Mouse (Mus musculus) liver, adult 2 months (tissue): ENCODE results near the gene Ldlrad3. TPM values are rescaled to one million over a fixed set of nuclear protein-coding genes. Genes with fewer than 3 reads are reported as not detected.

ENCODE experiments used
- DNase-seq: peaks from one replicate; pipeline ENCODE4 v3.0.0-alpha.2; 2011; ENCODE audit warnings: low read depth, low spot score; ENCODE audit errors: extremely low read depth
- H3K27ac ChIP-seq: fragments of 200-500 bp; replicated peaks from 2 replicates; pipeline ENCODE4 v1.5.1; 2012; ENCODE audit warnings: low read depth, mild to moderate bottlenecking, control low read depth, inconsistent platforms, low read length; ENCODE audit not compliant: insufficient read depth
- H3K27me3 ChIP-seq: fragments of 200-500 bp; 2 replicates; pipeline ENCODE4 v1.6.1; 2012; ENCODE audit warnings: mild to moderate bottlenecking, moderate library complexity, low read length, inconsistent platforms; ENCODE audit not compliant: control insufficient read depth, insufficient read depth
- H3K36me3 ChIP-seq: fragments of 200-500 bp; 2 replicates; pipeline ENCODE4 v1.6.1; 2012; ENCODE audit warnings: low read length, inconsistent platforms; ENCODE audit not compliant: control insufficient read depth, insufficient read depth
- H3K4me1 ChIP-seq: fragments of 200-500 bp; 2 replicates; pipeline ENCODE4 v1.6.1; 2011; ENCODE audit warnings: low read length; ENCODE audit not compliant: control insufficient read depth, insufficient read depth
- H3K4me3 ChIP-seq: fragments of 200-500 bp; 2 replicates; pipeline ENCODE4 v1.5.1; 2011; ENCODE audit warnings: low read depth, mild to moderate bottlenecking, control low read depth, low read length, moderate library complexity; ENCODE audit not compliant: insufficient read depth
- H3K79me2 ChIP-seq: fragments of 200-500 bp; 2 replicates; pipeline ENCODE4 v1.6.1; 2012; ENCODE audit warnings: inconsistent platforms, mild to moderate bottlenecking, low read length, moderate library complexity; ENCODE audit not compliant: control insufficient read depth, insufficient read depth
- H3K9ac ChIP-seq: fragments of 200-500 bp; 2 replicates; pipeline ENCODE4 v1.6.1; 2012; ENCODE audit warnings: low read depth, mild to moderate bottlenecking, control low read depth, inconsistent platforms, low read length
- CTCF ChIP-seq: fragments of 200-500 bp; IDR thresholded peaks from 2 replicates; pipeline ENCODE4 v1.5.1; 2011; ENCODE audit warnings: low read depth, low read length, control low read depth
- POLR2A ChIP-seq: fragments of 200-500 bp; IDR thresholded peaks from 2 replicates; pipeline ENCODE4 v1.6.1; 2011; ENCODE audit warnings: low read length, control low read depth; ENCODE audit not compliant: insufficient read depth; ENCODE audit errors: extremely low read depth
- WGBS: fragments of 180-500 bp; shearing (Covaris S2); methylation state at CpG from one replicate; pipeline ENCODE4 v1.1.7; 2018; 5-methylcytosine and 5-hydroxymethylcytosine counted together
- polyA plus RNA-seq: library from polyadenylated mRNA; depleted of rRNA; stranded (reverse); fragments of >200 nt; gene quantifications from 2 replicates; pipeline ENCODE4 v1.2.3, GENCODE M21; 2012; rRNA removed
- total RNA-seq: library from RNA; depleted of rRNA; stranded (reverse); fragments of >200 nt; gene quantifications from 2 replicates; pipeline ENCODE4 v1.2.3, GENCODE M21; 2014; rRNA removed

Gene Ldlrad3
- total and polyA plus RNA-seq, 2 experiments: 2.8 to 4.5 TPM

DNA sequence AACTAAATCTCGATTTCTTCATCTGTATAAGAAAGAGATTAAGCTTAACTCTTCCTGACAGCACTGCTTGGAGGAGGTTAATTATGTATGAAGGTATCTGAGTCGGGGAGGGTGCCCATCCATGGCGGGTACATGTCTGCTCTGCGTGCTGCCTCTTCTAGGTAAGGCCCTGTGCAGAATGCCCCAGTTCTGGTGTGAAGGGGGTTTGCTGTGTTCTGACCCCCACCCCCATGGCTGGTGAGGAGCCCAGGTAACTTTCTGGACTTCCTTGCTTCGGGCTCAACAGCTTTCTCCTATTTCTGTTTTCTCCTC, 279.9 kb downstream of the Ldlrad3 start:
- H3K27ac ChIP-seq: no peak overlapping the region
- no peak for DNase-seq
- H3K36me3 ChIP-seq: no peaks in the 10 kb centered on the region
- H3K79me2 ChIP-seq: no peaks in the 10 kb centered on the region
- no peak overlapping the region for H3K9ac ChIP-seq
- whole genome bisulfite sequencing: 55% methylated on average over 5 of the region's 5 CpGs
- H3K4me3 ChIP-seq: no peak overlapping the region
- peaks cover 7% of the 10 kb centered on the region; the same call in 1 of the 2 replicates for H3K4me1 ChIP-seq
- H3K27me3 ChIP-seq: no peaks in the 10 kb centered on the region
- no peak for TF ChIP-seq POLR2A
- TF ChIP-seq CTCF: no peak

DNA sequence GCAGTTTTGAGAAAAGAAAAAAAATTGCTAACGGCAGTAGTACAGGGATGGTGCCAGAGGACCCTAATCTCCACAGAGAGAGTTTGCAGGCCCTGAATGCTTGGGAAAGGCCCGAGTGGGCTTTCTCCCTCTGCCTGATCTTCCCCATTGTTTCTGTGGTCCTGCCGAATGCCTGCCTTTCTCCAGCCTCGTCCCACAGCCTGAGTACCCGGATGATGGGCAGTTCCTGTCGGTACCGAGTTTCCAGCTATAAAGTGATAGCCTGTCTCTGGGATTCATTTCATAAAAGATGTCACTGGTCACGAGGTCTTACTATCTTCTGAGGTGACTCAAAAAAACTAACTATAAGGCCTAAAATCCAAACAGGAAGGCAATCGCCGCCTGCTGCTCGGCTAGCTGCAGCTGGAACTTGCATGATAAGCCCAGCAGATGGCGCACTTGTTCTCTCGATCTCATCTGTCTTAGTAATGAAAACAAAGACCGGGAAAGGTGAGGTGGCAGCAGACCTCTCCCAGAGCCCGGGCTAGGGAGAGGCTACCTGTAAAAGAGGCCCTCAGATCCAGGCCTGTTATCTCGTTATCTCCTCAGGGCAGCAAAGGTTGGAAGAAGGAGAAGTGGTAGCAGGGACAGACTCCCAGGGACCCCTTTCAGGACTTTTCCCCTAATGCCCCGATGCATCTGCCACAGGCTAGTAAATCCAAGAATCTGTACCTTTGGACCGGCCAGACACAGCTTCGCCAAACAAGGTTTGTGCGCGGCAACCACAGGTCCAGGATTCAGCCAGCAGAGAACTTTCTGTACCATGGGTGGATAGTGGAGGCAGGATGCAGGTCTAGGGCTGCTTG, 280.4 kb downstream of the Ldlrad3 start:
- H3K27me3 ChIP-seq: no peaks in the 10 kb centered on the region
- 22% methylated on average over 21 of the region's 21 CpGs for WGBS
- peak; percentile 78 for DNase-seq
- H3K9ac ChIP-seq: no peak overlapping the region
- H3K27ac ChIP-seq: no peak overlapping the region
- H3K36me3 ChIP-seq: no peaks in the 10 kb centered on the region
- H3K79me2 ChIP-seq: no peaks in the 10 kb centered on the region
- H3K4me1 ChIP-seq: peaks cover 7% of the 10 kb centered on the region; the same call in 1 of the 2 replicates
- TF ChIP-seq CTCF (peak; percentile 89), POLR2A (no peak)
- no peak overlapping the region for H3K4me3 ChIP-seq

DNA sequence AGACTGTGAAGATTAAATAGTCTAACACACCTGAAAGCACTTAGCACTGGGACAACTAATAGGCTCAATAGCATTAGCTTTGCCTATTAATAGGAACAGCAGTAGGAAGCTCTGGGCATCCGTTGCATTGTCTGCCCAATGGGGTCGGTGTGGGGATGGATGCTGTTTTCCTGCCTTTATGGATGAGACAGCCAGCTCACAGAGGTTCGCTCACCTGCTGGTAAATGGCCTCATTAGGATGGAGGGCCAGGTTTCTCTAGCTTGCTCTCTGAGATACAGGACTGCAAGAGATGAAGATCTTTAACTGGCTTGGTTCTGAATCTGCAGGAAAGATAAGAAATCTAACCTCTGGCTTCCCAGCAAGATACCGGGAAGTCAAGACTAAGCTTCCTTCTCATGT, 284.0 kb downstream of the Ldlrad3 start:
- no peak overlapping the region for H3K4me3 ChIP-seq
- TF ChIP-seq CTCF (no peak), POLR2A (no peak)
- WGBS: 89% methylated on average over 4 of the region's 4 CpGs
- H3K27ac ChIP-seq: no peak overlapping the region
- no peaks in the 10 kb centered on the region for H3K79me2 ChIP-seq
- no peaks in the 10 kb centered on the region for H3K27me3 ChIP-seq
- peaks cover under 1% of the 10 kb centered on the region; the same call in 1 of the 2 replicates for H3K36me3 ChIP-seq
- no peak for DNase-seq
- H3K9ac ChIP-seq: no peak overlapping the region
- H3K4me1 ChIP-seq: peaks cover 7% of the 10 kb centered on the region; the same call in 1 of the 2 replicates

Other genes starting within 250 kb of the Ldlrad3 start
- 13.3 and 14.8 TPM in 2 replicates for gene Trim44, start 221.4 kb upstream of the Ldlrad3 start, total RNA-seq
- 10.8 and 11.5 TPM in 2 replicates for gene Trim44, start 221.4 kb upstream of the Ldlrad3 start, polyA plus RNA-seq